Mouse (Mus musculus): ENCODE results near the gene Hist1h3i. TPM values are rescaled to one million over a fixed set of nuclear protein-coding genes. Genes with fewer than 3 reads are reported as not detected.
"Not testable (repeated sequence)": the region's sequence is repeated elsewhere in the genome, so short reads cannot be mapped to it uniquely, and the experiment has no call there.

Gene Hist1h3i
- polyA plus RNA-seq, 1 experiment from 2014 or later: 270 TPM

DNA sequence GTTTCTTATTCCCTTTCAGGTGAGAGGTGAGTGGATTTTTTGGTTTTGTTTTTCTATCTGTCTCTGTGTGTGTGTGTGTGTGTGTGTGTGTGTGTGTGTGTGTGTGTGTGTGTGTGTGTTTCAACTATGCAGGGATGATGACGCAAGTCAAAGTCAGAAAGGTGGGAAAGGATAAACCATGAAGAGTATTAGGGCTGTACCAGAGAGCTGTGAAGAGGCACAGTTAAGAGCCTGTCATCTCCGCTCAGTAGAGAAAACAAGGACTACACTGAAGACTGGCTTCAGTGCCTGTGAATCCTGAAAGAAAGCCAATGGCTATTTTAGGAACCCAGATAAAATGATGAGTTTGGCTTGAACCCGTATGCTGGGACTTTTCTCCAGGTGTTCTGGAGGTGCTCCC, 31.3 kb downstream of the Hist1h3i start:
- Histone ChIP-seq H3K9me3 (replicated peaks; ENCODE audit: control insufficient read depth, low read length) (no peaks in the 10 kb centered on the region), H3K4me2 (ENCODE audit: low read depth, low read length) (no peak overlapping the region; the same call in 1 of the 2 replicates), H3K27me3 (ENCODE audit: control insufficient read depth, insufficient read depth, low read length) (no peaks in the 10 kb centered on the region), H3K9ac (replicated peaks; ENCODE audit: low read length) (no peak overlapping the region), H3K36me3 (replicated peaks; ENCODE audit: control insufficient read depth, insufficient read depth, low read depth, low read length) (no peaks in the 10 kb centered on the region), H3K4me1 (ENCODE audit: control insufficient read depth, insufficient read depth, low read length) (no peaks in the 10 kb centered on the region), H3K4me3 (ENCODE audit: low read depth, low read length) (no peak overlapping the region), H3K27ac (replicated peaks; ENCODE audit: low read depth, low read length) (peak overlapping the region; percentile 89; the same call in 1 of the 2 replicates)
- ATAC-seq (replicated peaks; ENCODE audit: insufficient number of reproducible peaks, low FRiP score, low TSS enrichment, low read depth) (no peak), DNase-seq (ENCODE audit: low spot score) (no peak)
- WGBS: 66% methylated on average over 3 of the region's 3 CpGs

DNA sequence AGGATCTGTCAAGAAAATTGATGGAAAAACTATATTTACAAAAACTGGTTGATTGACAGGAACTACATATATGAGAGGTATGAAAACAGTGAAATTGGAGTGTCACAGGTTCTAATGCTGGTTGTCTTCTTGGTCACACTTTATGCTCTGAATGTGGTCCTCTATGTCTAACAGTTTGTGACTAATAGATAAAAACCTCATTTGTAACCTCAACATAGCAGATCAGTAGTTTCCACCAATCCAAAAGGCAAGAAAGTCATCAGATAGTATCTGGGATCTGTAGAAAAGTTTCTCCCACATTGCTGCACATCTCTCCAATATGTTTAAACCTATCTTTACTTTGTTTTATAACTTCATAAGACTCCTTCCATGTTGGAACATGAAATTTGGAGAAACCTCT, 31.8 kb downstream of the Hist1h3i start:
- no peaks in the 10 kb centered on the region for H3K4me1 ChIP-seq (ENCODE audit: control insufficient read depth, insufficient read depth, low read length)
- H3K36me3 ChIP-seq (replicated peaks; ENCODE audit: control insufficient read depth, insufficient read depth, low read depth, low read length): no peaks in the 10 kb centered on the region
- ATAC-seq (replicated peaks; ENCODE audit: insufficient number of reproducible peaks, low FRiP score, low TSS enrichment, low read depth): no peak
- no peaks in the 10 kb centered on the region for H3K9me3 ChIP-seq (replicated peaks; ENCODE audit: control insufficient read depth, low read length)
- no peak overlapping the region for H3K4me2 ChIP-seq (ENCODE audit: low read depth, low read length)
- no peak overlapping the region for H3K4me3 ChIP-seq (ENCODE audit: low read depth, low read length)
- no peaks in the 10 kb centered on the region for H3K27me3 ChIP-seq (ENCODE audit: control insufficient read depth, insufficient read depth, low read length)
- peak overlapping the region; percentile 52; the same call in 1 of the 2 replicates for H3K27ac ChIP-seq (replicated peaks; ENCODE audit: low read depth, low read length)
- no peak for DNase-seq (ENCODE audit: low spot score)
- H3K9ac ChIP-seq (replicated peaks; ENCODE audit: low read length): no peak overlapping the region

DNA sequence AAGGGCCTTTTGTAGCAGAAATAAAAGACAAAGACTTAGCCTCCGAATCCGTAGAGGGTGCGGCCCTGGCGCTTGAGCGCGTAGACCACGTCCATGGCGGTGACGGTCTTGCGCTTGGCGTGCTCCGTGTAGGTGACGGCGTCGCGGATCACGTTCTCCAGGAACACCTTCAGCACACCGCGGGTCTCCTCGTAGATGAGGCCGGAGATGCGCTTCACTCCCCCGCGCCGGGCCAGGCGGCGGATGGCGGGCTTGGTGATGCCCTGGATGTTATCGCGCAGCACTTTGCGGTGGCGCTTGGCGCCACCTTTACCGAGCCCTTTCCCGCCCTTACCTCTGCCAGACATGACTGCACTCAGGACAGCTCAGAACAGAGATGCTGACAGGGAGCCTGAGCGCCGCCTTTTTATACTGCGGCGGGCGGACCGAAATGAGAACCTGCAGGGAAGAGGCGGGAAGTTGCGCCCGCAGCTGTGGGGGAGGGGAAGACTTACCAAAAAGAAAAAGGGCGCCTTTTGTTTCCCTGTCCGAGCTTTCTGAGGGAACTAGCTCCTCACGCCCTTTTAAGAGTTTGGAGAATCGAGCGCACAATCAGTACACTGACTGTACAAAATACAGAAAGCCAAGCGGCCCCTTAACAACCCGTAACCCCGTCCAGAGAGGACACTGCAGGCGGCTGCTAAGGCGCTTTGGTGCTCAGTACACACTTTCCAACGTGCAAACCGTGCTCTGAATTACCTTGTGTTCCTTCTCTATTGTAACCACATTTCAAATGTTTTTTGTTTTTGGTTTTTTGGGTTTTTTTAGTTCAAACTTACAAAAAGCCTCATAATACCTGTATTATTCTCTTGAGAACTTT, 32.8 kb downstream of the Hist1h3i start, which contains the start of gene Hist1h4k:
TSS of gene Hist1h4k (minus strand) at position 347 of the 859 bp plus-strand sequence.
- Histone ChIP-seq H3K9ac (replicated peaks; ENCODE audit: low read length) (peak within 1 kb of the TSS; percentile 65), H3K27ac (replicated peaks; ENCODE audit: low read depth, low read length) (peak within 1 kb of the TSS; percentile 97), H3K4me2 (ENCODE audit: low read depth, low read length) (peak within 1 kb of the TSS; percentile 87), H3K4me3 (ENCODE audit: low read depth, low read length) (peak within 1 kb of the TSS; percentile 56)
- ATAC-seq (replicated peaks; ENCODE audit: insufficient number of reproducible peaks, low FRiP score, low TSS enrichment, low read depth): peak; percentile 89
- not testable (repeated sequence) for H3K9me3 ChIP-seq (replicated peaks; ENCODE audit: control insufficient read depth, low read length); H3K4me1 ChIP-seq (ENCODE audit: control insufficient read depth, insufficient read depth, low read length); H3K27me3 ChIP-seq (ENCODE audit: control insufficient read depth, insufficient read depth, low read length); H3K36me3 ChIP-seq (replicated peaks; ENCODE audit: control insufficient read depth, insufficient read depth, low read depth, low read length)
- DNase-seq (ENCODE audit: low spot score): peak; percentile 94
- under 1% methylated on average over 40 of the region's 56 CpGs for WGBS

DNA sequence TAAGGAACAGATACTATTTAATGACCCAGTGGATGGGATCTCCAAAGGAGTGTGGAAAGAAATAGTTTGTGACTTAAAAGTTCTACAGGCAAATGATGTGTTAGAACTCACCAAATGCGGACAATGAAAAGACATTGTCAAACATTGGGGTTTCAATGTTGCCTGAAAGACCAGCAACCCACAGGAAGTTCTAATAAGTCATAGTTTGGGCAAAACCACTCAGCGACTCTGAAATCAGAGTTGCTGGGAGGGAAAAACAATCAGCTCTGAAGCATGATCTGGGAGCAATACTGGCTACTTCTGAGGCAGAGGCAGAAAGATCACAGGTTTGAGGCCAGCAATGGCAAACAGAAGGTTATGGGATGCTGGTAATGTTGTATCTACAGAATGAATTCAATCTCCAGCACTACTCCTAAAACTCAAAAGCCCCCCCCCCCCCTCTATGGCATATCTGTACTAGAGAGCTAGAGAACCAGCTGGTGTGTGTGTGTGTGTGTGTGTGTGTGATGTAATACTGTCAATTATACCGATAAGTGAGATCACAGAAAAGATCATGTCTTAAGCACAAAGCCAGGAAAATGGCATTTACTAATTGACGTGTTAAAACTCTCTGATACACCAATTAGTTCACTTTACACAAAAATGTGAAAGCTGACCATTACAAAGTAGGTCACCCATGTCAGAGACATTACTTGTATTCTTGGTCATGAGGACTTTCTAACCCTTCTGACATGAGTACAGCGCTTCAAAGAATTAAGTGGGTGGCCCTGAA, 33.6 kb downstream of the Hist1h3i start:
- H3K4me1 ChIP-seq (ENCODE audit: control insufficient read depth, insufficient read depth, low read length): no peaks in the 10 kb centered on the region
- H3K27me3 ChIP-seq (ENCODE audit: control insufficient read depth, insufficient read depth, low read length): no peaks in the 10 kb centered on the region
- H3K4me3 ChIP-seq (ENCODE audit: low read depth, low read length): peak overlapping the region; percentile 56
- H3K4me2 ChIP-seq (ENCODE audit: low read depth, low read length): peak overlapping the region; percentile 87
- 5% methylated on average over 5 of the region's 5 CpGs for WGBS
- ATAC-seq (replicated peaks; ENCODE audit: insufficient number of reproducible peaks, low FRiP score, low TSS enrichment, low read depth) (no peak; the same call in 1 of the 2 replicates), DNase-seq (ENCODE audit: low spot score) (peak; percentile 69)
- H3K36me3 ChIP-seq (replicated peaks; ENCODE audit: control insufficient read depth, insufficient read depth, low read depth, low read length): no peaks in the 10 kb centered on the region
- H3K9ac ChIP-seq (replicated peaks; ENCODE audit: low read length): peak overlapping the region; percentile 65
- H3K27ac ChIP-seq (replicated peaks; ENCODE audit: low read depth, low read length): peak overlapping the region; percentile 97
- H3K9me3 ChIP-seq (replicated peaks; ENCODE audit: control insufficient read depth, low read length): no peaks in the 10 kb centered on the region

DNA sequence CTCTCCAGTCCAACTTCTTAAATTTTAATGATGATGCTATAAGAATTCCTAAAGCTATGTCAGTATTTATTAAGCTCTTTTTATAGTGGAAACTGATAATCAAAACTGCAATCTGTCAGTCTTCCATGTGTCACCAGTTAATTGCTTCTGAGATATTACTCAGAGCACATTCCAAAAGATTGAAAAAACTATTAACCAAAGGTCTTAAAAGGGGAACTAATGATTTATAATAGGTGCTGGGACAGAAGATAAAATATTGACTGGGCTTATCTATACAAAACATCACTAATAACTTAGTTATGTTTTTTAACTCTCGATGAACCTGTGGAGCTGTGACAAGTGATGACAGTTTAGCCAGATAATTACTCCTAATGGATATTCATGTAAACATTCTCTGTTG, 38.2 kb downstream of the Hist1h3i start:
- ATAC-seq (replicated peaks; ENCODE audit: insufficient number of reproducible peaks, low FRiP score, low TSS enrichment, low read depth) (no peak), DNase-seq (ENCODE audit: low spot score) (no peak)
- H3K27me3 ChIP-seq (ENCODE audit: control insufficient read depth, insufficient read depth, low read length): no peaks in the 10 kb centered on the region
- no peaks in the 10 kb centered on the region for H3K9me3 ChIP-seq (replicated peaks; ENCODE audit: control insufficient read depth, low read length)
- no peak overlapping the region for H3K4me3 ChIP-seq (ENCODE audit: low read depth, low read length)
- no peaks in the 10 kb centered on the region for H3K4me1 ChIP-seq (ENCODE audit: control insufficient read depth, insufficient read depth, low read length)
- no peak overlapping the region for H3K9ac ChIP-seq (replicated peaks; ENCODE audit: low read length)
- WGBS: 84% methylated on average over 1 of the region's 1 CpGs
- no peaks in the 10 kb centered on the region for H3K36me3 ChIP-seq (replicated peaks; ENCODE audit: control insufficient read depth, insufficient read depth, low read depth, low read length)
- H3K4me2 ChIP-seq (ENCODE audit: low read depth, low read length): no peak overlapping the region
- no peak overlapping the region for H3K27ac ChIP-seq (replicated peaks; ENCODE audit: low read depth, low read length)

DNA sequence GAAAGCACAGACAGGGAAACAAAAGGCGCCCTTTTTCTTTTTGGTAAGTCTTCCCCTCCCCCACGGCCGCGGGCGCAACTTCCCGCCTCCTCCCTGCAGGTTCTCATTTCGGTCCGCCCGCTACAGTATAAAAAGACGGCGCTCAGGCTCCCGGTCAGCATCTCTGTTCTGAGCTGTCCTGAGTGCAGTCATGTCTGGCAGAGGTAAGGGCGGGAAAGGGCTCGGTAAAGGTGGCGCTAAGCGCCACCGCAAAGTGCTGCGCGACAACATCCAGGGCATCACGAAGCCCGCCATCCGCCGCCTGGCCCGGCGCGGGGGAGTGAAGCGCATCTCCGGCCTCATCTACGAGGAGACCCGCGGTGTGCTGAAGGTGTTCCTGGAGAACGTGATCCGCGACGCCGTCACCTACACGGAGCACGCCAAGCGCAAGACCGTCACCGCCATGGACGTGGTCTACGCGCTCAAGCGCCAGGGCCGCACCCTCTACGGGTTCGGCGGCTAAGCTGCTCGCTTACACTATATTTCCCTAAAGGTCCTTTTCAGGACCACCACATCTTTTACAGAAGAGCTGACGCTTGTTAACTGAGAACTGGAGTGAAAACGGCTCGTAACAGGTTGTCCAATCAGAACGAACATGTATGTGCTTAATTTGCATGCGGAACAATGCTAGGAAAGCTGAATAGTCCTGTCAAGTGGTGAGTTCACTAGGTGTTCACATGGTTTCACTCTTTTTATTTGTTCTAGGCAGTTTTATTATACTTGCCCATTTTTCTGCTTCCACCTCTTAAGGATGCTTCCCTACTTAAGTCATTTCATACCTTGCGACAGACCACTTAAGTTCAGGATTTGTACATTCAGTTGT, 48.0 kb downstream of the Hist1h3i start, which contains the start of gene Hist1h4j:
TSS of gene Hist1h4j (plus strand) at position 159 of the 862 bp plus-strand sequence.
- ATAC-seq (replicated peaks; ENCODE audit: insufficient number of reproducible peaks, low FRiP score, low TSS enrichment, low read depth) (peak; percentile 92), DNase-seq (ENCODE audit: low spot score) (peak; percentile 93)
- not testable (repeated sequence) for H3K4me1 ChIP-seq (ENCODE audit: control insufficient read depth, insufficient read depth, low read length); H3K27me3 ChIP-seq (ENCODE audit: control insufficient read depth, insufficient read depth, low read length); H3K36me3 ChIP-seq (replicated peaks; ENCODE audit: control insufficient read depth, insufficient read depth, low read depth, low read length); H3K9me3 ChIP-seq (replicated peaks; ENCODE audit: control insufficient read depth, low read length)
- Histone ChIP-seq H3K4me2 (ENCODE audit: low read depth, low read length) (peak within 1 kb of the TSS; percentile 58), H3K4me3 (ENCODE audit: low read depth, low read length) (peak within 1 kb of the TSS; percentile 50), H3K9ac (replicated peaks; ENCODE audit: low read length) (peak within 1 kb of the TSS; percentile 63), H3K27ac (replicated peaks; ENCODE audit: low read depth, low read length) (peak within 1 kb of the TSS; percentile 95)
- WGBS: under 1% methylated on average over 43 of the region's 56 CpGs

DNA sequence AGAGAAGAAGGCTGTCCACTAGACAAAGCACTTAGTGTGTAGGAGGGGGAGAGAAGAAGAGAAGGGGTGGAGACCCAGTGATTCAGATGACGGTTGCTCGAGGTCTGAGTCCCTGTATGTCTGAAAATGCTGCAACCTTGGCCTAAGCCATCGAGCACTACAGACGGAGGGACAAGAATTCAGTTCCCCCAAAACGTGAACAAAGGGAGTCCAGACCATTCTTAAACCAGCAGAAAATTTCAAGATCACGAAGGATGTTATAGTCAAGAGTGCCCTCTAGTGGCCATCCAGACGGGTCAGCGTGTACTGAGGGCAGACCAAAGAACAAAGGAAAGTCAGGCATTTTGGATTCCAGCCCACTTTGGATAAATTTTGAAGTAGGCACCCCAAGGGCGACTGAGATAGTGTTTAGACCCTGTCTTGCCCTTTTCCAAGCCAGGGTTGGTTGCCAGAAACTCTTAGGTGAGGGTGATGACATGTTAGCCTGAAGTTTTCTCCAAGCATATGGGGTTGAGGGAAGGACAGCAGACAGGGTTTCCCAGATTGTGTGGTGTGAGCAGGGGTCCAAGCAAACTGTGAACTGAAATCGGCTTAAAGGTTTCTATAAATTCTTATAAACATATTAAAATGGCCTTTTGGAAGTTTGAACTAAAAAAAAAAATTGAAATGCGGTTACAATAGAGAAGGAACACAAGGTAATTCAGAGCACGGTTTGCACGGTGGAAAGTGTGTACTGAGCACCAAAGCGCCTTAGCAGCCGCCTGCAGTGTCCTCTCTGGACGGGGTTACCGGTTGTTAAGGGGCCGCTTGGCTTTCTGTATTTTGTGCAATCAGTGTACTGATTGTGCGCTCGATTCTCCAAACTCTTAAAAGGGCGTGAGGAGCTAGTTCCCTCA, 48.9 kb downstream of the Hist1h3i start:
- WGBS: 0% methylated on average over 21 of the region's 21 CpGs
- Histone ChIP-seq H3K9me3 (replicated peaks; ENCODE audit: control insufficient read depth, low read length) (no peaks in the 10 kb centered on the region), H3K4me2 (ENCODE audit: low read depth, low read length) (peak overlapping the region; percentile 49), H3K4me3 (ENCODE audit: low read depth, low read length) (peak overlapping the region; percentile 50), H3K27me3 (ENCODE audit: control insufficient read depth, insufficient read depth, low read length) (no peaks in the 10 kb centered on the region), H3K4me1 (ENCODE audit: control insufficient read depth, insufficient read depth, low read length) (no peaks in the 10 kb centered on the region), H3K36me3 (replicated peaks; ENCODE audit: control insufficient read depth, insufficient read depth, low read depth, low read length) (no peaks in the 10 kb centered on the region), H3K27ac (replicated peaks; ENCODE audit: low read depth, low read length) (peak overlapping the region; percentile 95), H3K9ac (replicated peaks; ENCODE audit: low read length) (peak overlapping the region; percentile 63)
- DNase-seq (ENCODE audit: low spot score) (peak; percentile 96), ATAC-seq (replicated peaks; ENCODE audit: insufficient number of reproducible peaks, low FRiP score, low TSS enrichment, low read depth) (peak; percentile 85)
